Mouse (Mus musculus): ENCODE results near the gene Kazn. TPM values are rescaled to one million over a fixed set of nuclear protein-coding genes. Genes with fewer than 3 reads are reported as not detected.

Kazn gene
- polyA plus RNA-seq, 1 experiment from 2014 or later, result 4.2 TPM

DNA sequence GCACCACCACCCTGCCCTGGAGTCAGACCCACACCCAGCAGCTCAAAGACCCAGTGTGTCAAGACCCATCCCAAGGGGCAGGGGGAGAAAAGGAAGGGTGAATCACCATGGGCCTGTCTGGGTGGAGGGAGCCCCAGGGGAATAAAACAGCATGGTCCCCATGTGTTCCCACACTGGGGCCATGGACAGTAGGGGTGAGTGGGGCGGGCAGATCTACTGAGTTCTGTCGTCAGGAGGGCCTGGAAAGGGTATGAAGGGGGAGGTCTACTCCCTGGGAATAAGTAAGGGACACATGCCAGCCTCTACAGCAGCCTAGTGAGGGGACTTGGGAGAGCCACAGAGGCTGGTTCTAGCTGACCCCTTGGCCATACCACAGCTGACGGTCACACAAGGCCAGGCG is 57.6 kb downstream of the Kazn start:
- Histone ChIP-seq H3K4me1 (ENCODE audit: control insufficient read depth in 2 of 2, insufficient read depth in 2 of 2, low read length in 2 of 2) (peaks cover 36 to 47% of the 10 kb centered on the region in 2 experiments), H3K4me2 (ENCODE audit: low read length) (no peak overlapping the region), H3K9ac (ENCODE audit: low read length) (no peak overlapping the region), H3K27ac (replicated peaks in 1 of 2; ENCODE audit: control insufficient read depth in 1 of 2, insufficient read depth in 1 of 2, low read depth in 2 of 2, low read length in 2 of 2) (no peak overlapping the region), H3K36me3 (ENCODE audit: control insufficient read depth, insufficient read depth, low read length) (no peaks in the 10 kb centered on the region), H3K9me3 (ENCODE audit: control insufficient read depth, low read length) (0 out of 2 replicates have a peak, but pooled peaks cover 3% of the 10 kb centered on the region), H3K27me3 (ENCODE audit: control insufficient read depth, insufficient read depth, low read length) (no peaks in the 10 kb centered on the region), H3K4me3 (ENCODE audit: control insufficient read depth in 1 of 2, insufficient read depth in 1 of 2, low read depth in 1 of 2, low read length in 2 of 2) (no peak overlapping the region)
- 79% methylated on average over 4 of the region's 4 CpGs for WGBS
- ATAC-seq (ENCODE audit: insufficient number of reproducible peaks, insufficient read depth, low FRiP score, low read depth), result no peak

DNA sequence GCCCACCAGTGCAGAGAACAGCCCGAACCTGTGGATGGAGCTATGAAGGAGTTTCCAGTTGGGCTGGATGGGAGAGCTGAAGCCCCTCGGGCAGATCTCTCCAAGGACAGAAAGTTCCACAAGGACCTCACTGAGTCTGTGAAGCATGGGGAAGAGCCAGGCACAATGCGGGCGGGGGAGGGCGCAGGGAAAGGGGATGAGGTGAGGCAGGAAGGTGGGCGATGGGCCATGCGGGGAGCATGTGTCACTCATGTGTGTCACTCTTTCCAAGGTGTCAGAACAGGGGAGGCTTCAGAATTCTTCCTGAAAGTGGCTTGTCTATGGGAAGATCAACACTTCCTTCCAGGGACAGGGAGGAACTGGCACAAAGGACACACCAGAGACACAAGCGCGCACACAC is 58.3 kb downstream of the Kazn start:
- Histone ChIP-seq H3K4me2 (ENCODE audit: low read length) (no peak overlapping the region), H3K27me3 (ENCODE audit: control insufficient read depth, insufficient read depth, low read length) (no peaks in the 10 kb centered on the region), H3K9ac (ENCODE audit: low read length) (peak overlapping the region; percentile 6; the same call in 1 of the 2 replicates), H3K27ac (replicated peaks in 1 of 2; ENCODE audit: control insufficient read depth in 1 of 2, insufficient read depth in 1 of 2, low read depth in 2 of 2, low read length in 2 of 2) (peak overlapping the region; percentile 91 to 94), H3K4me1 (ENCODE audit: control insufficient read depth in 2 of 2, insufficient read depth in 2 of 2, low read length in 2 of 2) (peaks cover 36 to 47% of the 10 kb centered on the region in 2 experiments), H3K9me3 (ENCODE audit: control insufficient read depth, low read length) (0 out of 2 replicates have a peak, but pooled peaks cover 4% of the 10 kb centered on the region), H3K36me3 (ENCODE audit: control insufficient read depth, insufficient read depth, low read length) (no peaks in the 10 kb centered on the region), H3K4me3 (ENCODE audit: control insufficient read depth in 1 of 2, insufficient read depth in 1 of 2, low read depth in 1 of 2, low read length in 2 of 2) (no peak overlapping the region)
- ATAC-seq (ENCODE audit: insufficient number of reproducible peaks, insufficient read depth, low FRiP score, low read depth), result no peak
- WGBS, result 79% methylated on average over 9 of the region's 9 CpGs

DNA sequence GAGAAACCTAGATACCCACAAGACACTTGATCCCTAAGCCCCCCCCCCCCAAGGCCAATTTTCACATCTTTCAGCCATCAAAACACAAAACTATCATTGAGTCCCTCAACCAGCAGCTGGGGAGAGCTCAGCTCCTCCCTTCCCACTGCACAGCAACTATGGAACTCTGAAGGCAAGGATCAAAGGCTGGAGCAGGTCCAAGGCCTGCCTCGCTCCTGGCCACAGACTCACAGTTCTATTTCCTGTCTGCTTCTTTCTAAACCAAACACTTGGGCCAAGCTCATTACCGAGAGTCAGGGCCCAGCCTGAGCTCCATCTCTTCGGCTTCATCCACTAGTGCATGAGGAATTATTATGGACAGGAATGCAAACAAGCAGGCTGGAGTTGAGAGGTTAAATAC is 58.9 kb downstream of the Kazn start:
- Histone ChIP-seq H3K36me3 (ENCODE audit: control insufficient read depth, insufficient read depth, low read length) (no peaks in the 10 kb centered on the region), H3K4me1 (ENCODE audit: control insufficient read depth in 2 of 2, insufficient read depth in 2 of 2, low read length in 2 of 2) (peaks cover 36 to 47% of the 10 kb centered on the region in 2 experiments), H3K27ac (replicated peaks in 1 of 2; ENCODE audit: control insufficient read depth in 1 of 2, insufficient read depth in 1 of 2, low read depth in 2 of 2, low read length in 2 of 2) (peak overlapping the region; percentile 91 to 94), H3K4me2 (ENCODE audit: low read length) (peak overlapping the region; percentile 0; the same call in 1 of the 2 replicates), H3K9me3 (ENCODE audit: control insufficient read depth, low read length) (0 out of 2 replicates have a peak, but pooled peaks cover 4% of the 10 kb centered on the region), H3K4me3 (ENCODE audit: control insufficient read depth in 1 of 2, insufficient read depth in 1 of 2, low read depth in 1 of 2, low read length in 2 of 2) (no peak overlapping the region), H3K9ac (ENCODE audit: low read length) (no peak overlapping the region; the same call in 1 of the 2 replicates), H3K27me3 (ENCODE audit: control insufficient read depth, insufficient read depth, low read length) (no peaks in the 10 kb centered on the region)
- ATAC-seq (ENCODE audit: insufficient number of reproducible peaks, insufficient read depth, low FRiP score, low read depth), result 0 out of 2 replicates have a peak, but pooled peaks have one; percentile 44
- 12% methylated on average over 3 of the region's 3 CpGs for WGBS

DNA sequence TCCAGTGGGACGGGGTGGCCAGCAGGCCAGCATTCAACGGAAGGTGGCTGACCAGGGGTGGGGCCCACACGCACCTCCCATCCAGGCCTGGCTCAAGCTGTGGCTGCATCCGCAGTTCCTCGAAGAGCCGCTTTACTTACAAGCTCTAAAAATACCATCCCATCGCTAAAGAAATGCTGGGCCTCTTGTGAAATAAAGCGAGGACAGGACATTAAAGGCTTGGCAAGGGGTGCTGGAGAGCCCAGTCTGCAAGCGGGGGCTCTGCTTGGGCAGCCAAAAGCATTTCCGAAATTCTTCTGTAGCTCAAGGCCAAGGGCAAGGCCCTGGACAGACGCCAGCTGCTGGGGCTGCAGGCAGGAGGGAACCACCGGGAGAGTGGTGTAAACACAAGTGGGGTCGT is 59.7 kb downstream of the Kazn start:
- Histone ChIP-seq H3K36me3 (ENCODE audit: control insufficient read depth, insufficient read depth, low read length) (no peaks in the 10 kb centered on the region), H3K9me3 (ENCODE audit: control insufficient read depth, low read length) (0 out of 2 replicates have a peak, but pooled peaks cover 4% of the 10 kb centered on the region), H3K4me3 (ENCODE audit: control insufficient read depth in 1 of 2, insufficient read depth in 1 of 2, low read depth in 1 of 2, low read length in 2 of 2) (no peak overlapping the region), H3K9ac (ENCODE audit: low read length) (no peak overlapping the region), H3K4me1 (ENCODE audit: control insufficient read depth in 2 of 2, insufficient read depth in 2 of 2, low read length in 2 of 2) (peaks cover 40 to 52% of the 10 kb centered on the region in 2 experiments), H3K27me3 (ENCODE audit: control insufficient read depth, insufficient read depth, low read length) (no peaks in the 10 kb centered on the region), H3K4me2 (ENCODE audit: low read length) (peak overlapping the region; percentile 0; the same call in 1 of the 2 replicates), H3K27ac (replicated peaks in 1 of 2; ENCODE audit: control insufficient read depth in 1 of 2, insufficient read depth in 1 of 2, low read depth in 2 of 2, low read length in 2 of 2) (peak overlapping the region; percentile 91 to 94)
- peak; percentile 53 for ATAC-seq (ENCODE audit: insufficient number of reproducible peaks, insufficient read depth, low FRiP score, low read depth)
- 5% methylated on average over 13 of the region's 13 CpGs for WGBS

DNA sequence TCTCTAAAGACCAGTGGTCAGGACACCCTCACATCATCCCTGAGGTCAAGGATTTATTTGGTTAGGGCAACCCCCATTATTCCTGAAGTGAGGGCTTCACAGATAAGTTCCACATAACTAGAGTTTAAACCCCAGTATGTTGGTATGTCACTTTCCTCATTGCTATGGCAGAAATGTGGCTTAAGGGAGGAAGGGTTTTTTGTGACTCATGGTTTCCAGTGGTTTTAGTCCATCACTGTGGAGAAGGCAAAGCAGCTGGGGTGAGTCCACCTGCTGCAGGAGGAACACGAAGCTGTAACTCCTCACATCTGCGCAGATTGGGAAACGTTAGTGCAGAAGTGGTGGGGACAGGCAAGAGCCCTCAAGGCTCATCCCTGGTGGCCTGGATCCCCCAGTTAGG is 62.5 kb downstream of the Kazn start:
- Histone ChIP-seq H3K4me1 (ENCODE audit: control insufficient read depth in 2 of 2, insufficient read depth in 2 of 2, low read length in 2 of 2) (peaks cover 60 to 72% of the 10 kb centered on the region in 2 experiments), H3K4me2 (ENCODE audit: low read length) (no peak overlapping the region), H3K27ac (replicated peaks in 1 of 2; ENCODE audit: control insufficient read depth in 1 of 2, insufficient read depth in 1 of 2, low read depth in 2 of 2, low read length in 2 of 2) (no peak overlapping the region), H3K9me3 (ENCODE audit: control insufficient read depth, low read length) (0 out of 2 replicates have a peak, but pooled peaks cover 4% of the 10 kb centered on the region), H3K36me3 (ENCODE audit: control insufficient read depth, insufficient read depth, low read length) (no peaks in the 10 kb centered on the region), H3K9ac (ENCODE audit: low read length) (no peak overlapping the region), H3K27me3 (ENCODE audit: control insufficient read depth, insufficient read depth, low read length) (no peaks in the 10 kb centered on the region), H3K4me3 (ENCODE audit: control insufficient read depth in 1 of 2, insufficient read depth in 1 of 2, low read depth in 1 of 2, low read length in 2 of 2) (no peak overlapping the region)
- 93% methylated on average over 3 of the region's 3 CpGs for WGBS
- no peak for ATAC-seq (ENCODE audit: insufficient number of reproducible peaks, insufficient read depth, low FRiP score, low read depth)

DNA sequence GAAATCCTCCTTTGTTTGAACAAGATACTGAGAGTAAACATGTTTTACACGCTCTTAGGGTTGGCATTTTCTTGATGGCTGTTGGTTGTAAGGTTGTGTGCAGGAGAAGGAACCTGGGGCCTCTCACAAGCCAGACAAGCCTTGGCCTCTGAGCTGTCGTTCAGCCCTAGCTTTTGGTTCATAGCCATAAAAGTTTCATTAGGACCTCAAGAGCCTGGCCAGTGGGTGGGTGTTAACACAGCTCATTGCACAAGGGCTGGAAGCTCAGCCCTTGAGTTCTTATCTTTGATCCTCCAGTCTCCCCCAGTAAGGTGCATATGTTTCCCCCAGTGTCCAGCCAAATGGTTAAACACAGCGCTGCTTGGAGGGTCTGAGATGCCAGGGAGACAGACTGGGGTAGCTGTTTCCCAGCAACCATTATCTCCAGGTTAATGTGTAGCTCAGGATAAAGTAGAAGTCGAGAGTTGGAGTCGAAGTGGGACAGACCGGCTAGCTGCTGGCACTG is 65.2 kb downstream of the Kazn start:
- Histone ChIP-seq H3K4me2 (ENCODE audit: low read length) (peak overlapping the region; percentile 11; the same call in 1 of the 2 replicates), H3K9ac (ENCODE audit: low read length) (peak overlapping the region; percentile 41; the same call in 1 of the 2 replicates), H3K27ac (replicated peaks in 1 of 2; ENCODE audit: control insufficient read depth in 1 of 2, insufficient read depth in 1 of 2, low read depth in 2 of 2, low read length in 2 of 2) (peak overlapping the region; percentile 40 to 74; a peak in 3 of 4 replicates), H3K27me3 (ENCODE audit: control insufficient read depth, insufficient read depth, low read length) (no peaks in the 10 kb centered on the region), H3K4me3 (ENCODE audit: control insufficient read depth in 1 of 2, insufficient read depth in 1 of 2, low read depth in 1 of 2, low read length in 2 of 2) (no peak overlapping the region), H3K9me3 (ENCODE audit: control insufficient read depth, low read length) (0 out of 2 replicates have a peak, but pooled peaks cover 4% of the 10 kb centered on the region), H3K36me3 (ENCODE audit: control insufficient read depth, insufficient read depth, low read length) (no peaks in the 10 kb centered on the region), H3K4me1 (ENCODE audit: control insufficient read depth in 2 of 2, insufficient read depth in 2 of 2, low read length in 2 of 2) (peaks cover 45 to 61% of the 10 kb centered on the region in 2 experiments)
- no peak for ATAC-seq (ENCODE audit: insufficient number of reproducible peaks, insufficient read depth, low FRiP score, low read depth)
- WGBS, result 15% methylated on average over 6 of the region's 6 CpGs

DNA sequence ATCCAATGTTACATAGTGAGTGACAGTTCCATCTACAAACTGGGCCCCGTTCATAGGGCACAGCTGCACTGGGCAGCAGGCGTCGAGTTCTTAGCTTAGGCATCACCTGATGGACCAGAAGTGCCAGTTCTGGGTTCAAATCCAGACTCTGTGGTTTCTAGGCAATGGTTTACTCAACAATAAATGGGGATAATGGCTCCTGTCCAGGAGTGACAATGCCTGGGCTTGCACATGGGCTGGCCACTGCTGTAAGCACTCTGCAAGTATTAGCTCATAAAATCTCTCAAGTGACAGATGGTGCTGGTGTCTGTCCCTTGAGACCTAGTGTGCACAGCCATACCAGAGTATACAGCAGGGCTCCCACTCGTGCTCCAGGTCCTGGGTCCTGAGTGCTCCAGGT is 66.3 kb downstream of the Kazn start:
- Histone ChIP-seq H3K27ac (replicated peaks in 1 of 2; ENCODE audit: control insufficient read depth in 1 of 2, insufficient read depth in 1 of 2, low read depth in 2 of 2, low read length in 2 of 2) (0 out of 4 replicates have a peak overlapping the region, but pooled peaks of 1 of the 2 experiments have one; percentile 74), H3K9me3 (ENCODE audit: control insufficient read depth, low read length) (0 out of 2 replicates have a peak, but pooled peaks cover 4% of the 10 kb centered on the region), H3K4me2 (ENCODE audit: low read length) (no peak overlapping the region), H3K36me3 (ENCODE audit: control insufficient read depth, insufficient read depth, low read length) (no peaks in the 10 kb centered on the region), H3K4me1 (ENCODE audit: control insufficient read depth in 2 of 2, insufficient read depth in 2 of 2, low read length in 2 of 2) (peaks cover 40 to 50% of the 10 kb centered on the region in 2 experiments), H3K4me3 (ENCODE audit: control insufficient read depth in 1 of 2, insufficient read depth in 1 of 2, low read depth in 1 of 2, low read length in 2 of 2) (no peak overlapping the region), H3K9ac (ENCODE audit: low read length) (no peak overlapping the region), H3K27me3 (ENCODE audit: control insufficient read depth, insufficient read depth, low read length) (no peaks in the 10 kb centered on the region)
- ATAC-seq (ENCODE audit: insufficient number of reproducible peaks, insufficient read depth, low FRiP score, low read depth), result no peak
- 86% methylated on average over 4 of the region's 4 CpGs for WGBS

Data from heart, embryonic 14.5 days (tissue).